Mouse (Mus musculus) hindbrain, embryonic 14.5 days (tissue): Measurements from ENCODE around the gene Gm27021. TPM values are rescaled to one million over a fixed set of nuclear protein-coding genes. Genes with fewer than 3 reads are reported as not detected.

Source experiments
- ATAC-seq: fragments of 200-750 bp; cut with Nextera tagmentation; 2 replicates; pipeline ENCODE4 v1.8.0; 2017; ENCODE audit warnings: moderate number of reproducible peaks, mild to moderate bottlenecking, moderate TSS enrichment, moderate library complexity; ENCODE audit not compliant: low FRiP score
- DNase-seq: peaks from one replicate; pipeline ENCODE4 v3.0.0-alpha.2; 2015; ENCODE audit warnings: low spot score
- H3K27ac ChIP-seq: fragments of 300-500 bp; sonication (generic); 2 replicates; pipeline ENCODE4 v1.5.1; 2014; ENCODE audit warnings: mild to moderate bottlenecking, moderate library complexity
- H3K27me3 ChIP-seq: fragments of 300-500 bp; sonication (generic); 2 replicates; pipeline ENCODE4 v1.6.1; 2014; ENCODE audit warnings: mild to moderate bottlenecking, low read length, mixed read lengths; ENCODE audit not compliant: control insufficient read depth, insufficient read depth
- H3K36me3 ChIP-seq: fragments of 300-500 bp; sonication (generic); replicated peaks from 2 replicates; pipeline ENCODE4 v1.6.1; 2014; ENCODE audit not compliant: control insufficient read depth, insufficient read depth
- H3K4me1 ChIP-seq: fragments of 300-500 bp; sonication (generic); replicated peaks from 2 replicates; pipeline ENCODE4 v1.6.1; 2014; ENCODE audit warnings: antibody characterized with exemption, low read length, mixed read lengths; ENCODE audit not compliant: control insufficient read depth, insufficient read depth
- H3K4me2 ChIP-seq: fragments of 300-500 bp; sonication (generic); replicated peaks from 2 replicates; pipeline ENCODE4 v1.6.1; 2014; ENCODE audit warnings: mild to moderate bottlenecking, moderate library complexity
- H3K4me3 ChIP-seq: fragments of 300-500 bp; sonication (generic); replicated peaks from 2 replicates; pipeline ENCODE4 v1.5.1; 2014; ENCODE audit warnings: mild to moderate bottlenecking, low read length
- H3K9ac ChIP-seq: fragments of 300-500 bp; sonication (generic); 2 replicates; pipeline ENCODE4 v1.6.1; 2014
- H3K9me3 ChIP-seq: fragments of 300-500 bp; sonication (generic); 2 replicates; pipeline ENCODE4 v1.6.1; 2016; ENCODE audit warnings: low read length; ENCODE audit not compliant: control insufficient read depth
- WGBS: fragments of 180-500 bp; shearing (Covaris S2); extraction: QIAGEN DNeasy Blood & Tissue Kit; methylation state at CpG from one replicate; pipeline ENCODE4 v1.1.7; 2014; 5-methylcytosine and 5-hydroxymethylcytosine counted together
- polyA plus RNA-seq: library from polyadenylated mRNA; unstranded; fragments of >200 nt; fragmentation: Nextera tagmentation; extraction: Ambion mirVana; gene quantifications from 2 replicates; pipeline ENCODE4 v1.2.1, GENCODE M21; 2014

Gm27021 gene
- polyA plus RNA-seq, 1 experiment from 2014 or later, result 10.0 TPM

- no peak overlapping the region for H3K4me2 ChIP-seq
- H3K27me3 ChIP-seq, result no peaks in the 10 kb centered on the region
- 0 out of 2 replicates have a peak overlapping the region, but pooled peaks have one; percentile 64 for H3K27ac ChIP-seq
- 81% methylated on average over 5 of the region's 5 CpGs for WGBS
- no peak for ATAC-seq
- DNase-seq, result no peak
- no peak overlapping the region for H3K4me3 ChIP-seq
- peak overlapping the region; percentile 42; the same call in 1 of the 2 replicates for H3K9ac ChIP-seq
- peaks cover 98% of the 10 kb centered on the region for H3K4me1 ChIP-seq
- H3K9me3 ChIP-seq, result no peaks in the 10 kb centered on the region
- H3K36me3 ChIP-seq, result no peaks in the 10 kb centered on the region; the same call in 1 of the 2 replicates
Measured at GRCm38 (mm10) chr8:120560535-120560934, 107.3 kb downstream of the Gm27021 start.

GRCm38 (mm10) chr8:120559654-120560053, 108.2 kb downstream of the Gm27021 start:
- DNase-seq (no peak), ATAC-seq (peak; percentile 2; the same call in 1 of the 2 replicates)
- Histone ChIP-seq H3K4me2 (no peak overlapping the region; the same call in 1 of the 2 replicates), H3K4me3 (no peak overlapping the region), H3K9ac (peak overlapping the region; percentile 42; the same call in 1 of the 2 replicates), H3K27ac (peak overlapping the region; percentile 64), H3K4me1 (peaks cover 94% of the 10 kb centered on the region), H3K36me3 (no peaks in the 10 kb centered on the region; the same call in 1 of the 2 replicates), H3K9me3 (no peaks in the 10 kb centered on the region), H3K27me3 (no peaks in the 10 kb centered on the region)
- WGBS, result 8% methylated on average over 11 of the region's 11 CpGs

Other genes starting within 250 kb of the Gm27021 start
- 17.5 and 18.2 TPM in 2 replicates for gene Gins2, start 78.8 kb downstream of the Gm27021 start, polyA plus RNA-seq
- gene 1190005I06Rik, start 20.4 kb downstream of the Gm27021 start, polyA plus RNA-seq, result 12.4 and 15.4 TPM in 2 replicates
- 1,174 and 1,254 TPM in 2 replicates for gene Cox4i1, start 143 bp upstream of the Gm27021 start, polyA plus RNA-seq
- 113 and 138 TPM in 2 replicates for gene Emc8, start 494 bp upstream of the Gm27021 start, polyA plus RNA-seq
- gene Irf8, start 68.3 kb upstream of the Gm27021 start, polyA plus RNA-seq, result 3.2 and 5.1 TPM in 2 replicates